Mouse (Mus musculus): ENCODE measurements around the gene Nt5c. TPM values are rescaled to one million over a fixed set of nuclear protein-coding genes. Genes with fewer than 3 reads are reported as not detected.
"Not testable (repeated sequence)": the region's sequence is repeated elsewhere in the genome, so short reads cannot be mapped to it uniquely, and the experiment has no call there.

Gene Nt5c
- polyA plus RNA-seq, 1 experiment from 2014 or later: 107 TPM

DNA sequence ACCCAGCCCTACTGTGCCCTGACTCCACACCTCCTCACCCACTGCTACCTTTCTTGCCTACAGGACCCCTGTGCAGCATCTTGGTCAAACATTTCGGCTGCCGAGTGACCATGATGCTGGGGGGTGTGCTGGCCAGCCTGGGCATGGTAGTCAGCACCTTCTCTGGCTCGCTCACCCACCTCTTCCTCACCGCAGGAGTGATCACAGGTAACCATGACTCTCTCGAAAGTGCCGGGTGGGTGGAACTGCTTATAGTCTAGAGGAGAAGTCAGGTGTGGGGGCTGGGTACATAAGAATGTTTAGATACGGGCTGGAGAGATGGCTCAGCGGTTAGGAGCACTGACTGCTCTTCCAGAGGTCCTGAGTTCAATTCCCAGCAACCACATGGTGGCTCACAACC, 26.8 kb downstream of the Nt5c start:
- ATAC-seq (no peak), DNase-seq (ENCODE audit: low spot score) (no peak)
- WGBS: 91% methylated on average over 8 of the region's 8 CpGs
- H3K27ac ChIP-seq (ENCODE audit: low read depth, low read length): no peak overlapping the region
- H3K27me3 ChIP-seq (replicated peaks; ENCODE audit: control insufficient read depth, insufficient read depth, low read length): no peaks in the 10 kb centered on the region
- H3K9ac ChIP-seq (ENCODE audit: low read length): no peak overlapping the region
- no peak overlapping the region for H3K4me3 ChIP-seq (ENCODE audit: low read depth, low read length)
- no peaks in the 10 kb centered on the region for H3K9me3 ChIP-seq (replicated peaks; ENCODE audit: control insufficient read depth, low read length)
- H3K36me3 ChIP-seq (ENCODE audit: control insufficient read depth, insufficient read depth, low read length): no peaks in the 10 kb centered on the region
- no peaks in the 10 kb centered on the region for H3K4me1 ChIP-seq (ENCODE audit: control insufficient read depth, insufficient read depth, low read length)
- no peak overlapping the region for H3K4me2 ChIP-seq (ENCODE audit: low read length)

DNA sequence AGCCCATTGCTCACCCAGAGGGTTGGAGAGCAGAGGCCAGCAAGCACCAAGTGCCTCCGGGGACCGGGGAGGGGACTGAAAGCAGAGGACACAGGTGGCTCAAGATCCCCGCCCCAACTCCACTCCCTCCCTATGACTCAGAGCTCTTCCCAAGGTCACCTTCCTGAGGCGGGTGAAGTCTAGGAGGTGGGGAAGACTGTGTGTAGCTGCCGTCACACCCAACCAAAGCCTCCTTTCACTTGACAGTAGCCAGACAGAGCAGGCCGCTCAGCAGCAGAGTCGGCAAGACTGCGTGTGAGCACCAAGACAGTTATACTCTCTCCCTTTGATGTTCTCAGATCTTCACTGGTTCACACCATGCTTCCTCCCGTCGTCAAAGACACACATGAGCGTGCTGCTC, 28.3 kb downstream of the Nt5c start:
- DNase-seq (ENCODE audit: low spot score) (no peak), ATAC-seq (no peak)
- H3K4me1 ChIP-seq (ENCODE audit: control insufficient read depth, insufficient read depth, low read length): no peaks in the 10 kb centered on the region
- H3K9me3 ChIP-seq (replicated peaks; ENCODE audit: control insufficient read depth, low read length): no peaks in the 10 kb centered on the region
- H3K27ac ChIP-seq (ENCODE audit: low read depth, low read length): no peak overlapping the region
- H3K27me3 ChIP-seq (replicated peaks; ENCODE audit: control insufficient read depth, insufficient read depth, low read length): no peaks in the 10 kb centered on the region
- H3K4me2 ChIP-seq (ENCODE audit: low read length): no peak overlapping the region
- no peak overlapping the region for H3K4me3 ChIP-seq (ENCODE audit: low read depth, low read length)
- WGBS: 84% methylated on average over 11 of the region's 11 CpGs
- no peaks in the 10 kb centered on the region for H3K36me3 ChIP-seq (ENCODE audit: control insufficient read depth, insufficient read depth, low read length)
- H3K9ac ChIP-seq (ENCODE audit: low read length): no peak overlapping the region

DNA sequence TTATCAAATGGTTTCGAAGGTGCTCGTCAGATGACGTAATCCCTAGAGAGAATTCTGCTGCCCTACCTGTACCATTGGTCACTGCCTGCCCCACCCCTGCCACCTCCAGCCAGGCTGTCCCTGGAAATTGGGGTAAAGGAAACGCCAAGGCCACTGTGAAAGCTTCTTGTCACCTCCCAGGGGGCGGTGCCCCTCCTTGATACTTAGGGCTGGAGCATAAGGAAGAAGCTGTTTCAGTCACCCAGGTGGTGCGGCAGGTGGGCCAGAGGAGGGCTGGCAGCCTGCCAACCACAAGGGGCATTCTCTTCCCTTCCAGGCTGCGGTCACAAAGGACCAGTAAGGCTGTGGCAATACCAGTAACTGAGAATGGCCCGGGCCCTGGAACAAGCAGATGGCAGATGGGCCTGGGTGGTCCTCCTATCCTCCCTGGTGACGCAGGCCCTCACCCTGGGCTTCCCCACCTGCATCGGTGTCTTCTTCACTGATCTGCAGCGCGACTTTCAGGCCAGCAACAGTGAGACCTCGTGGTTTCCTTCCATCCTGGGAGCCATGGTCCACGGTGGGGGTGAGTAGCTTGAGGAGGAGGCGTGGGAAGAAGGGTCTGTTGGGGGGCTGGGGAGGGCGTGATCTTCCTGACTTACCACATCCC, 29.3 kb downstream of the Nt5c start, which contains the start of gene Slc16a5:
TSS of gene Slc16a5 (plus strand) at position 232 of the 649 bp plus-strand sequence.
- Histone ChIP-seq H3K27ac (ENCODE audit: low read depth, low read length) (no peak within 1 kb of the TSS), H3K4me1 (ENCODE audit: control insufficient read depth, insufficient read depth, low read length) (no peaks in the 10 kb centered on the region), H3K36me3 (ENCODE audit: control insufficient read depth, insufficient read depth, low read length) (no peaks in the 10 kb centered on the region), H3K27me3 (replicated peaks; ENCODE audit: control insufficient read depth, insufficient read depth, low read length) (no peaks in the 10 kb centered on the region), H3K9ac (ENCODE audit: low read length) (no peak within 1 kb of the TSS), H3K4me2 (ENCODE audit: low read length) (no peak within 1 kb of the TSS), H3K4me3 (ENCODE audit: low read depth, low read length) (no peak within 1 kb of the TSS), H3K9me3 (replicated peaks; ENCODE audit: control insufficient read depth, low read length) (no peaks in the 10 kb centered on the region)
- ATAC-seq: no peak
- WGBS: 73% methylated on average over 16 of the region's 16 CpGs
- no peak for DNase-seq (ENCODE audit: low spot score)

DNA sequence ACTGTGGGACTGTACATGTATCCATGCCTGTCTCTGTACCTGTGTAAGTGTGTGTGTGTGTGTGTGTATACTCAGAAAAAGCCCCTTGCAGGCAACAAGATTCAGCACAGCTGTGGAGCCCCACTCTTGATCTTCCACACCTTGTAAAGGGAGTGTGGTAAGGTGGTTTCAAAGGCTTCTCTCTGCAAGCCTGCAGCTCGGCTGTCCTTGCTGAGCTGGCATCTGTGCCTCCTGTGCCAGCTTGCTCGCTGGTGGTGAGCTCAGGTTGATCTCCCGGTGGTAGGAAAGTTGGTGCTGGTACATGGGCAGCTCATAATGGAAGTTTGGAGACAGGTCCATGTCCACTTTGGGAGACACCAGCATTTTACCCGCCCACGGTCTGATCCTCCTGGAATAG, 29.8 kb downstream of the Nt5c start:
- Histone ChIP-seq H3K9ac (ENCODE audit: low read length) (no peak overlapping the region), H3K4me3 (ENCODE audit: low read depth, low read length) (no peak overlapping the region)

DNA sequence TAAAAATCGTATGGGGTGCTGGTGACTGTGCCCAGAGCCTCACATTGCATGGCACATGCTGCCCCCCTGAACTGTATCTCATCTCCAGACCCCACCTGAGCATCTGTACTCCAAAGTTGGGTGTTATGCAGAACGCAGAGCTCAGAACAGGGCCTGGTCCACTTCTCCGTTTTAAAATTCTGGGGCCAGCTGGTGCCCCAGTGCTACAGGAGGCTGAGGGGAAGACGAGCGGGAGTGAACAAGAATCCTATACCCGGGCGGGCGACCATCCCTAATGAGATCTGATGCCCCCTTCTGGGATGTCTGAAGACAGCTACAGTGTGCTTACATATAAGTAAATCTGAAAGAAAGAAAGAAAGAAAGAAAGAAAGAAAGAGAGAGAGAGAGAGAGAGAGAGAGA, 30.7 kb downstream of the Nt5c start:
- Histone ChIP-seq H3K4me3 (ENCODE audit: low read depth, low read length) (no peak overlapping the region), H3K9me3 (replicated peaks; ENCODE audit: control insufficient read depth, low read length) (no peaks in the 10 kb centered on the region), H3K27ac (ENCODE audit: low read depth, low read length) (no peak overlapping the region), H3K27me3 (replicated peaks; ENCODE audit: control insufficient read depth, insufficient read depth, low read length) (no peaks in the 10 kb centered on the region), H3K36me3 (ENCODE audit: control insufficient read depth, insufficient read depth, low read length) (no peaks in the 10 kb centered on the region), H3K4me2 (ENCODE audit: low read length) (no peak overlapping the region), H3K9ac (ENCODE audit: low read length) (no peak overlapping the region), H3K4me1 (ENCODE audit: control insufficient read depth, insufficient read depth, low read length) (no peaks in the 10 kb centered on the region)
- DNase-seq (ENCODE audit: low spot score): no peak
- 16% methylated on average over 8 of the region's 8 CpGs for WGBS
- ATAC-seq: no peak

More for the DNA sequence above, 29.8 kb downstream of the Nt5c start:
- no peak overlapping the region for H3K4me2 ChIP-seq (ENCODE audit: low read length)
- H3K27me3 ChIP-seq (replicated peaks; ENCODE audit: control insufficient read depth, insufficient read depth, low read length): no peaks in the 10 kb centered on the region
- DNase-seq (ENCODE audit: low spot score) (no peak), ATAC-seq (no peak)
- H3K36me3 ChIP-seq (ENCODE audit: control insufficient read depth, insufficient read depth, low read length): no peaks in the 10 kb centered on the region
- no peaks in the 10 kb centered on the region for H3K4me1 ChIP-seq (ENCODE audit: control insufficient read depth, insufficient read depth, low read length)
- H3K27ac ChIP-seq (ENCODE audit: low read depth, low read length): no peak overlapping the region
- no peaks in the 10 kb centered on the region for H3K9me3 ChIP-seq (replicated peaks; ENCODE audit: control insufficient read depth, low read length)
- WGBS: 77% methylated on average over 5 of the region's 5 CpGs

DNA sequence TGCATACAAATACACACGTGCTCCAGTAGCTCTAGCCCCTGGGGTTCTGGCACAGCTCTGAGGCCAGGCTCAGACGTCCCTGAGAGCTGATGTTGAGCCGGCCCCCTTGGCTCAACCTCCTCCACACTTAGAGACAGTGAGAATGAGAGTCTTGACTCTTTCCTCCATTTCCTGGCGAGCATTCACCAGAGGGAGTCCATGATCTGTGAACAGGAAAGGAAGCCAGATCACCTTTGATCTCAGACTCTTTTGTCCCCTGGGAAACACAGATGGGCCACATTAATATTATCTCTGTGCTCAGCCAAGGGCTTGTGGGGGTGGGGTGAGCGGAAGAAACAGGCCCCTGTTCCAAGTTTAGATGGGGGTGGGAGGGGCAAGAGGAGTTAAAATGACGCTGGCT, 34.3 kb downstream of the Nt5c start:
- H3K36me3 ChIP-seq (ENCODE audit: control insufficient read depth, insufficient read depth, low read length): no peaks in the 10 kb centered on the region
- H3K9ac ChIP-seq (ENCODE audit: low read length): no peak overlapping the region
- WGBS: 34% methylated on average over 6 of the region's 6 CpGs
- H3K27me3 ChIP-seq (replicated peaks; ENCODE audit: control insufficient read depth, insufficient read depth, low read length): no peaks in the 10 kb centered on the region
- H3K4me3 ChIP-seq (ENCODE audit: low read depth, low read length): no peak overlapping the region
- ATAC-seq (no peak), DNase-seq (ENCODE audit: low spot score) (peak; percentile 19)
- H3K27ac ChIP-seq (ENCODE audit: low read depth, low read length): no peak overlapping the region
- H3K9me3 ChIP-seq (replicated peaks; ENCODE audit: control insufficient read depth, low read length): no peaks in the 10 kb centered on the region
- H3K4me2 ChIP-seq (ENCODE audit: low read length): no peak overlapping the region
- H3K4me1 ChIP-seq (ENCODE audit: control insufficient read depth, insufficient read depth, low read length): no peaks in the 10 kb centered on the region

DNA sequence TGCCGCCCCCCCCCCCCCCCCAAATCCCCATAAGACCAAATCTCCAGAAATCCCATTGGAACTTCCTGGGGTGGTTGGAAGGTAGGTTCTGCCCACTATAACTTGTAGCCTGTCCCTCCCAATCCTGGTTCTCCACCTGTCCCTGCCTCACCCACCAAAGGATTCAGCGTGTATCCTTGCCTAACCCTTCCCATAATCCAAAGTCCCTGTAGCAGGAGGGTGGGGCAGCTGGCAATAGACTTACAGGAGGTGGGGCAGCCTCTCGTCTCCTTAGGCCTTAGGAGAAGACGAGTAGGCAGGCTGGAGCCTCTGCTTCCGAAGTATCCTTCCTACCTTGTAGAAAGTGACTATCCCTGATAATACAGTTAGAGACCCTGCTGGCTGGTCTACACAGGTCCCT, 35.5 kb downstream of the Nt5c start:
- Histone ChIP-seq H3K9me3 (replicated peaks; ENCODE audit: control insufficient read depth, low read length) (no peaks in the 10 kb centered on the region), H3K27me3 (replicated peaks; ENCODE audit: control insufficient read depth, insufficient read depth, low read length) (no peaks in the 10 kb centered on the region), H3K4me2 (ENCODE audit: low read length) (no peak overlapping the region), H3K4me1 (ENCODE audit: control insufficient read depth, insufficient read depth, low read length) (no peaks in the 10 kb centered on the region), H3K27ac (ENCODE audit: low read depth, low read length) (no peak overlapping the region), H3K36me3 (ENCODE audit: control insufficient read depth, insufficient read depth, low read length) (no peaks in the 10 kb centered on the region), H3K4me3 (ENCODE audit: low read depth, low read length) (no peak overlapping the region), H3K9ac (ENCODE audit: low read length) (no peak overlapping the region)
- ATAC-seq (no peak), DNase-seq (ENCODE audit: low spot score) (no peak)
- WGBS: 92% methylated on average over 5 of the region's 5 CpGs

DNA sequence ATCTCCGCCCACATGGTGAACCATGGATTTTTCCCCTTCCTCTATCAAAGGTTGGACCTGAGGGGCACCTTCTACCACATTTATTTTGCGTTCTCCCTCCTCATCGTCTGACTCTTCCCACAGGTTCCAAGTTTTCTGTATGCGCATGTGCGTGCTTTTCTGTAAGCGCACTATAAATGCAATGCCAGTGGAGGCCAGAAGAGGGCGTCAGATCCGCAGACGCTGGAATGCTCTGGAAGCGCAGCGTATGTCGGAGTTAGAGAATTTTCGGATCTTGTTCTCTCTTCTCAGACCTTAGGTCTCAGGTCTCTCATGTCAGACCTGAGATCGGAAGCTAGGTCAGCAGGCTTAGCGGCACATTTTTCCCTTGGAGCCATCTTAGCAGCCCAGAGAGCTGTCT, 36.0 kb downstream of the Nt5c start:
- Histone ChIP-seq H3K4me3 (ENCODE audit: low read depth, low read length) (no peak overlapping the region), H3K27me3 (replicated peaks; ENCODE audit: control insufficient read depth, insufficient read depth, low read length) (no peaks in the 10 kb centered on the region), H3K4me2 (ENCODE audit: low read length) (no peak overlapping the region), H3K27ac (ENCODE audit: low read depth, low read length) (no peak overlapping the region), H3K4me1 (ENCODE audit: control insufficient read depth, insufficient read depth, low read length) (no peaks in the 10 kb centered on the region), H3K9me3 (replicated peaks; ENCODE audit: control insufficient read depth, low read length) (no peaks in the 10 kb centered on the region), H3K36me3 (ENCODE audit: control insufficient read depth, insufficient read depth, low read length) (no peaks in the 10 kb centered on the region), H3K9ac (ENCODE audit: low read length) (no peak overlapping the region)
- no peak for DNase-seq (ENCODE audit: low spot score)
- ATAC-seq: no peak
- WGBS: 86% methylated on average over 15 of the region's 15 CpGs

DNA sequence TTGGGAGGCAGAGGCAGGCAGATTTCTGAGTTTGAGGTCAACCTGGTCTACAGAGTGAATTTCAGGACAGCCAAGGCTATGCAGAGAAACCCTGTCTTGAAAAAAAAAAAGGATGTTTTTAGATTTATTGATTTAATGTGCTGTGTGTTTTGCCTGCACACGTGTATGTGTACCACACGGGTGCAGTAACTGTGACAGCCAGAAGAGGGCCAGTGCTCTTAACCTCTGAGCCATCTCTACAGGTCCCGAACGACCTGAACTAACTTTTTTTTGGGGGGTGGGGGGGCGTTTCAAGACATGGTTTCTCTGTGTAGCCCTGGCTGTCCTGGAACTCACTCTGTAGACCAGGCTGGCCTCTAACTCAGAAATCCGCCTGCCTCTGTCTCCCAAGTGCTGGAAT, 36.8 kb downstream of the Nt5c start:
- not testable (repeated sequence) for H3K4me2 ChIP-seq (ENCODE audit: low read length); H3K4me1 ChIP-seq (ENCODE audit: control insufficient read depth, insufficient read depth, low read length); DNase-seq (ENCODE audit: low spot score); H3K27me3 ChIP-seq (replicated peaks; ENCODE audit: control insufficient read depth, insufficient read depth, low read length); H3K27ac ChIP-seq (ENCODE audit: low read depth, low read length); H3K9ac ChIP-seq (ENCODE audit: low read length); ATAC-seq; H3K9me3 ChIP-seq (replicated peaks; ENCODE audit: control insufficient read depth, low read length); H3K4me3 ChIP-seq (ENCODE audit: low read depth, low read length); H3K36me3 ChIP-seq (ENCODE audit: control insufficient read depth, insufficient read depth, low read length)
- 82% methylated on average over 6 of the region's 6 CpGs for WGBS
